Mouse (Mus musculus): ENCODE measurements at regions not wholly inside any gene's neighbourhood (a gene's known extent, or its start where the extent isn't known, plus 50 kb on each side); places are given as distances from the start of the nearest gene placed in this dataset.

DNA sequence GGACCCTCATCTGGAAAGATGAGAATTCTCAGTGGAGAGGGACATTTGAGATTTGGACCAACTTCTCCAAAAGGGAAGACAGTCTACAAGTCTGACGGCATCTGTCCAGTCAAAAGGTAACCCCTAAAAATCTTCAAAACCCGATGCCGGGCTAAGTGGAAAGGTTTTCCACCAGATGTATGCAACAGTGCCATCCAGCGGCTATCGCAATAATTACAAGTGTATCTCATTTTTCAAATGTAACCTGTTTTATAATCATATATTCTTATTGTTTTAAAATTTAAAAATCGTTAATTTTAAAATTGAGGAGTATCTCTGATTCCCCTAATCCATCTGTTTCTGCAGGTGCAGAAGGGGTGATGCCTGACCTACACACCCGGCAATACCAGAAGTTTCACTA, 346.8 kb upstream of the Hnrnpa3 start:
- TF ChIP-seq TCF12 (IDR thresholded peaks at IDR 0.05; ENCODE audit: low read depth, low read length): no peak
- no peak for TF ChIP-seq UBTF (IDR thresholded peaks at IDR 0.05; ENCODE audit: low read depth, low read length)
- TF ChIP-seq KAT2A (IDR thresholded peaks at IDR 0.05; ENCODE audit: insufficient replicate concordance, low read length): no peak
- TF ChIP-seq CTCF (conservative IDR thresholded peaks at IDR 0.05 in 1 of 2, IDR thresholded peaks at IDR 0.05 in 1 of 2; ENCODE audit: low read depth in 2 of 2, low read length in 2 of 2): peak; percentile 69 to 78
- TF ChIP-seq E2F4 (IDR thresholded peaks at IDR 0.05; ENCODE audit: insufficient replicate concordance, low read depth, low read length): no peak
- no peak for TF ChIP-seq ZNF384 (IDR thresholded peaks at IDR 0.05; ENCODE audit: low read depth, low read length)
- no peak for TF ChIP-seq EP300 (IDR thresholded peaks at IDR 0.05; ENCODE audit: low read length)
- TF ChIP-seq POLR2A (IDR thresholded peaks at IDR 0.05; ENCODE audit: low read depth, low read length): no peak
- no peak for TF ChIP-seq BHLHE40 (IDR thresholded peaks at IDR 0.05; ENCODE audit: low read depth, low read length)
- TF ChIP-seq MAZ (IDR thresholded peaks at IDR 0.05; ENCODE audit: low read depth, low read length): no peak
- TF ChIP-seq MAFK (IDR thresholded peaks at IDR 0.05; ENCODE audit: insufficient replicate concordance, low read length): no peak
